Mouse (Mus musculus) forebrain, embryonic 10.5 days (tissue): Measurements from ENCODE around the gene Ube2n. TPM values are rescaled to one million over a fixed set of nuclear protein-coding genes. Genes with fewer than 3 reads are reported as not detected.

Experiments used
- DNase-seq: peaks from one replicate; pipeline ENCODE4 v3.0.0-alpha.2; 2017; ENCODE audit warnings: low spot score; ENCODE audit errors: extremely low spot score
- H3K27ac ChIP-seq: fragments of 300-500 bp; sonication (generic); 2 replicates; pipeline ENCODE4 v1.5.1; 2016; ENCODE audit warnings: mild to moderate bottlenecking
- H3K27me3 ChIP-seq: fragments of 300-500 bp; sonication (generic); 2 replicates; pipeline ENCODE4 v1.6.1; 2016; ENCODE audit warnings: mild to moderate bottlenecking; ENCODE audit not compliant: poor library complexity, severe bottlenecking
- H3K36me3 ChIP-seq: fragments of 300-500 bp; sonication (generic); replicated peaks from 2 replicates; pipeline ENCODE4 v1.6.1; 2016; ENCODE audit warnings: mild to moderate bottlenecking, moderate library complexity
- H3K4me1 ChIP-seq: fragments of 300-500 bp; sonication (generic); 2 replicates; pipeline ENCODE4 v1.6.1; 2016
- H3K4me3 ChIP-seq: fragments of 300-500 bp; sonication (generic); 2 replicates; pipeline ENCODE4 v1.5.1; 2016; ENCODE audit warnings: mild to moderate bottlenecking, moderate library complexity
- H3K9me3 ChIP-seq: fragments of 300-500 bp; sonication (generic); 2 replicates; pipeline ENCODE4 v1.6.1; 2016; ENCODE audit warnings: mild to moderate bottlenecking, moderate library complexity
- WGBS: fragments of 180-500 bp; shearing (Covaris S2); methylation state at CpG from one replicate; pipeline ENCODE4 v1.1.7; 2016; 5-methylcytosine and 5-hydroxymethylcytosine counted together
- polyA plus RNA-seq: library from polyadenylated mRNA; unstranded; fragments of >200 nt; fragmentation: Nextera tagmentation; extraction: Ambion mirVana; gene quantifications from 2 replicates; pipeline ENCODE4 v1.2.1, GENCODE M21; 2016

Gene Ube2n
- polyA plus RNA-seq, 1 experiment from 2014 or later, result 460 TPM

DNA sequence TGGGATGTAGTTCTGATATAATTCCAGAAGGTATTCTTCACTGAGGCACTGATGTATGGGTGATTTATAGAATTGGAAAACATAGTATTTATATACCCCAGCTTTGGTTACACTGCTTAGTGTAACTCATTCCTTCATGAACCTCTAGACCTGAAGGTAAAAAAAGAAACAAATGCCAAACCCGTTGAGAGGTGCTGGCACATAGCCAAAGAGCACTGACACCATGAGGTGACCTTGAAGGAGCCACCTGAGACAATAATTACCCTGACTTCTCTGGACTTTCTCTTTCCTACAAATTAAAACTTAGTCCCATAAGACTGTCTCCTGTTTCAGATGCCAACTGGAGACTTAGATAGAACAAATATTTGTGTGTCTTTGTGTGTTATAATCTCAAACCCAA lies 10.6 kb upstream of the Ube2n start:
- DNase-seq, result no peak
- no peak overlapping the region for H3K4me3 ChIP-seq
- H3K27ac ChIP-seq, result no peak overlapping the region
- no peaks in the 10 kb centered on the region for H3K27me3 ChIP-seq
- WGBS, result 70% methylated on average over 1 of the region's 1 CpGs
- 0 out of 2 replicates have a peak, but pooled peaks cover 6% of the 10 kb centered on the region for H3K36me3 ChIP-seq
- H3K9me3 ChIP-seq, result no peaks in the 10 kb centered on the region
- peaks cover 16% of the 10 kb centered on the region for H3K4me1 ChIP-seq

GRCm38 (mm10) chr10:95508126-95508525 lies 6.8 kb upstream of the Ube2n start:
- WGBS, result 87% methylated on average over 8 of the region's 8 CpGs
- DNase-seq, result no peak

GRCm38 (mm10) chr10:95508793-95509192 lies 6.2 kb upstream of the Ube2n start:
- no peak for DNase-seq
- no peak overlapping the region for H3K27ac ChIP-seq
- H3K4me3 ChIP-seq, result no peak overlapping the region
- H3K27me3 ChIP-seq, result no peaks in the 10 kb centered on the region
- H3K9me3 ChIP-seq, result no peaks in the 10 kb centered on the region
- H3K36me3 ChIP-seq, result no peaks in the 10 kb centered on the region
- 86% methylated on average over 6 of the region's 6 CpGs for WGBS
- peaks cover 2% of the 10 kb centered on the region for H3K4me1 ChIP-seq

More at GRCm38 (mm10) chr10:95508126-95508525, 6.8 kb upstream of the Ube2n start:
- Histone ChIP-seq H3K36me3 (no peaks in the 10 kb centered on the region), H3K27me3 (no peaks in the 10 kb centered on the region), H3K9me3 (no peaks in the 10 kb centered on the region), H3K27ac (no peak overlapping the region), H3K4me1 (no peaks in the 10 kb centered on the region), H3K4me3 (no peak overlapping the region)

- no peak overlapping the region for H3K4me3 ChIP-seq
- no peaks in the 10 kb centered on the region for H3K27me3 ChIP-seq
- peaks cover 7% of the 10 kb centered on the region for H3K4me1 ChIP-seq
- no peaks in the 10 kb centered on the region for H3K9me3 ChIP-seq
- no peak for DNase-seq
- H3K36me3 ChIP-seq, result no peaks in the 10 kb centered on the region
- H3K27ac ChIP-seq, result no peak overlapping the region
- WGBS, result 83% methylated on average over 3 of the region's 3 CpGs
These were observed 5.7 kb upstream of the Ube2n start for GRCm38 (mm10) chr10:95509263-95509662.

GRCm38 (mm10) chr10:95512635-95513034 lies 2.3 kb upstream of the Ube2n start:
- Histone ChIP-seq H3K36me3 (peaks cover 6% of the 10 kb centered on the region), H3K4me3 (no peak overlapping the region), H3K27ac (no peak overlapping the region), H3K9me3 (no peaks in the 10 kb centered on the region), H3K27me3 (no peaks in the 10 kb centered on the region), H3K4me1 (peaks cover 18% of the 10 kb centered on the region)
- 88% methylated on average over 8 of the region's 8 CpGs for WGBS
- DNase-seq, result no peak

DNA sequence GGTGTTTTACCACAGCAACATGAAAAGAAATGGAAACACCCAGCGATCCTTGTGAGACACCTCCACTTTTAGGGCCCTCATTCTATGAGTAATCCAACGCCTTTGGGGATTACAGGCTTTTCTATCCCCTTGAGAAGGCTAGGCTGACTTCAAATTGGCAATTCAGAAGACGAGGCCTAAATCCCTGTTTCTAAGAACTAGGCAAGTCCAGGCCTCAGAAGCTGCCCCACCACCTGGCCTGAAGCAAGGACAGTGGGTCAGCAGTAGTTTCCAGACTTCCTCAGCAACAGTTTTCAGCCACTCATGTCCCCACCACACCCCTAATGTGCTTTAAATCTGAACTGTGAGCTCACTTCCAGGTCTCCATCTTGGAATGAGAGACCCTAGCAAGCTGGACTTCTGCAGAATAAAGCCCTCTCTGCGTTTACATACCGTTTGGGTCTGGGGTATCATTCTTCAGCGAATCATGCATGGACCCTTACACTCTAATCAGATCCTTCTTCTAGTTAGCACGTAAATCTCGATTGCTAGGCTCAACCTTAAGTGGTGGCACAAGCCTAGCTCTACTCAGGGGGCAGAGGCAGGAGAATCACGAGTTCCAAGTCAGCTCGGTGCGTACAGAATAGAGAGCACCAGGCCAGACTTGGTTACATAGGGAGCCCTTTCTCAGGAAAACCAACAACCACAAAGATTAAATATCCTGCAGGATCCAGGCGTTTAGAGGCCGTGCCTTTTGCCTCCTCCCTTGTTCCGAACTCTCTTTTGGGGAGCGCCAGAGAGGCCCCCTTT lies 983 bp upstream of the Ube2n start:
- peaks cover 20% of the 10 kb centered on the region for H3K4me1 ChIP-seq
- DNase-seq, result no peak

GRCm38 (mm10) chr10:95515293-95515931 lies 467 bp downstream of the Ube2n start:
- Histone ChIP-seq H3K4me1 (peaks cover 20% of the 10 kb centered on the region), H3K27ac (peak overlapping the region; percentile 98), H3K4me3 (peak overlapping the region; percentile 100), H3K27me3 (no peaks in the 10 kb centered on the region), H3K9me3 (no peaks in the 10 kb centered on the region), H3K36me3 (peaks cover 33% of the 10 kb centered on the region)
- no peak for DNase-seq
- under 1% methylated on average over 76 of the region's 80 CpGs for WGBS

More for the DNA sequence above, 983 bp upstream of the Ube2n start:
- Histone ChIP-seq H3K9me3 (no peaks in the 10 kb centered on the region), H3K4me3 (peak overlapping the region; percentile 100), H3K27ac (peak overlapping the region; percentile 98), H3K36me3 (peaks cover 18% of the 10 kb centered on the region), H3K27me3 (no peaks in the 10 kb centered on the region)
- WGBS, result 35% methylated on average over 15 of the region's 15 CpGs

GRCm38 (mm10) chr10:95517656-95518055 lies 2.7 kb downstream of the Ube2n start:
- Histone ChIP-seq H3K4me1 (peaks cover 20% of the 10 kb centered on the region), H3K27me3 (no peaks in the 10 kb centered on the region), H3K27ac (no peak overlapping the region), H3K9me3 (peaks cover 3% of the 10 kb centered on the region; the same call in 1 of the 2 replicates), H3K36me3 (peaks cover 54% of the 10 kb centered on the region), H3K4me3 (no peak overlapping the region)
- 95% methylated on average over 6 of the region's 6 CpGs for WGBS
- DNase-seq, result no peak

- Histone ChIP-seq H3K27me3 (no peaks in the 10 kb centered on the region), H3K9me3 (peaks cover 3% of the 10 kb centered on the region; the same call in 1 of the 2 replicates), H3K4me3 (no peak overlapping the region), H3K27ac (no peak overlapping the region), H3K36me3 (peaks cover 32% of the 10 kb centered on the region), H3K4me1 (peaks cover 8% of the 10 kb centered on the region; the same call in 1 of the 2 replicates)
- 90% methylated on average over 6 of the region's 6 CpGs for WGBS
- DNase-seq, result no peak
These were observed 10.2 kb downstream of the Ube2n start for GRCm38 (mm10) chr10:95525037-95525675.

GRCm38 (mm10) chr10:95525871-95526270 lies 10.9 kb downstream of the Ube2n start:
- Histone ChIP-seq H3K4me3 (no peak overlapping the region), H3K36me3 (peaks cover 25% of the 10 kb centered on the region), H3K4me1 (peaks cover 14% of the 10 kb centered on the region), H3K27me3 (no peaks in the 10 kb centered on the region), H3K27ac (no peak overlapping the region), H3K9me3 (peaks cover 3% of the 10 kb centered on the region; the same call in 1 of the 2 replicates)
- no peak for DNase-seq
- 93% methylated on average over 5 of the region's 5 CpGs for WGBS

DNA sequence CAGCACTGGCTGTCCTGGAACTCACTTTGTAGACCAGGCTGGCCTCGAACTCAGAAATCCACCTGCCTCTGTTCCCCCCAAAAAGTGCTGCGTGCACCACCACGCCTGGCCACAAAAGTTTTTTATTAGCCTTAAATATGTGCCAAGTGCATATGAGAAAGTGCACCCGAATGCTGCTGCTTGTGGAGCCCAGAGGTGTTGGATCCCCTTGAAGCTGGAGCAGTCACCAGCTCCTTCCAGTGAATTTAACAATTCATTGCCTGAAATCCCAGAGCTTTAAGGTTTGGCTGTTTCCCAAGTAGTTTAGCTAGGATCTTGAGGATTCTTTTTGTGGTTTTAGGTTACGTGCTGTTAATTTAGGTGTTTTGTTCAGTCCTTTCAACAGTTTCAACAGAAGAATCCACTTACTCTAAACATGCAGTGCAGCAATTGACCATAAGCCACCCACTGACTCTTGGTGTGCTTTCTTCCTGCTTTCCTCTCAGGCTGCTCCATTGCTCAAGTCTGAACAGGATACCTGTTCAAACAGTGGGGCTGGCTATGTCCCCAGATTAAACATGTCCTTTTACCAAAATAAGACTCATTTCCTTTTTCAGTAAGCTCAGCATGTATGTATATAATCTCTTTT lies 11.7 kb downstream of the Ube2n start:
- Histone ChIP-seq H3K9me3 (peaks cover 2% of the 10 kb centered on the region; the same call in 1 of the 2 replicates), H3K4me1 (peaks cover 20% of the 10 kb centered on the region), H3K4me3 (no peak overlapping the region), H3K27me3 (no peaks in the 10 kb centered on the region), H3K36me3 (peaks cover 19% of the 10 kb centered on the region), H3K27ac (no peak overlapping the region)
- 87% methylated on average over 5 of the region's 5 CpGs for WGBS
- DNase-seq, result no peak

- 77% methylated on average over 2 of the region's 2 CpGs for WGBS
- Histone ChIP-seq H3K36me3 (peaks cover 6% of the 10 kb centered on the region; the same call in 1 of the 2 replicates), H3K9me3 (no peaks in the 10 kb centered on the region), H3K27me3 (no peaks in the 10 kb centered on the region), H3K27ac (no peak overlapping the region), H3K4me3 (no peak overlapping the region), H3K4me1 (peaks cover 24% of the 10 kb centered on the region)
- DNase-seq, result no peak
These were observed 15.7 kb downstream of the Ube2n start for GRCm38 (mm10) chr10:95530551-95531121.
